ENCODE assay signal across 35 mouse cellular contexts in genomic region chr16:64224336-64224735, GRCm38 (mm10).
"Had no signal": no experiment of that assay in that cellular context is flagged by ENCODE, and none has a peak within 500 bp of the region (broad histone marks: within the 10 kb centered on the region; RNA-seq: fewer than 3 reads in every experiment).

No protein-coding gene starts in this region.

- H3K9ac ChIP-seq: heart, embryonic 12.5 days; heart, embryonic 13.5 days; heart, embryonic 15.5 days; hindbrain, embryonic 12.5 days; hindbrain, embryonic 13.5 days; hindbrain, embryonic 14.5 days; hindbrain, embryonic 15.5 days; intestine, embryonic 15.5 days; kidney, embryonic 15.5 days had no signal

- H3K4me3 ChIP-seq: heart, embryonic 10.5 days; heart, embryonic 12.5 days; heart, embryonic 13.5 days; heart, embryonic 15.5 days; hindbrain, embryonic 10.5 days; hindbrain, embryonic 12.5 days; hindbrain, embryonic 13.5 days; hindbrain, embryonic 15.5 days; intestine, embryonic 15.5 days; kidney, embryonic 15.5 days; layer of hippocampus, adult 2 months had no signal

- DNase-seq: heart, postnatal 10 days; heart, postnatal 14 days; heart, postnatal 36 days; heart, postnatal 4 days; kidney, adult 11 months; kidney, adult 18-20 months; kidney, adult 2 months; kidney, adult 8-10 months; kidney, adult 9 months; kidney, postnatal 10 days; kidney, postnatal 14 days; kidney, postnatal 25 days; kidney, postnatal 36 days; kidney, postnatal 4 days; layer of hippocampus, adult 9-11 months; layer of hippocampus, postnatal 36 days had no signal

- H3K4me1 ChIP-seq: heart, embryonic 10.5 days; heart, embryonic 12.5 days; heart, embryonic 13.5 days; heart, embryonic 15.5 days; hindbrain, embryonic 10.5 days; hindbrain, embryonic 12.5 days; hindbrain, embryonic 13.5 days; hindbrain, embryonic 15.5 days; intestine, embryonic 15.5 days; kidney, embryonic 15.5 days had no signal

- H3K4me2 ChIP-seq: heart, embryonic 11.5 days; heart, embryonic 12.5 days; heart, embryonic 13.5 days; heart, embryonic 15.5 days; hindbrain, embryonic 12.5 days; hindbrain, embryonic 13.5 days; hindbrain, embryonic 14.5 days; hindbrain, embryonic 15.5 days; intestine, embryonic 15.5 days; kidney, embryonic 15.5 days had no signal

- H3K27me3 ChIP-seq: heart, embryonic 12.5 days; heart, embryonic 13.5 days; heart, embryonic 15.5 days; hindbrain, embryonic 12.5 days; hindbrain, embryonic 13.5 days; hindbrain, embryonic 15.5 days; intestine, embryonic 15.5 days; kidney, embryonic 15.5 days had no signal

- H3K9me3 ChIP-seq: heart, embryonic 10.5 days; heart, embryonic 12.5 days; heart, embryonic 13.5 days; heart, embryonic 15.5 days; hindbrain, embryonic 10.5 days; hindbrain, embryonic 12.5 days; hindbrain, embryonic 13.5 days; hindbrain, embryonic 15.5 days; intestine, embryonic 15.5 days; kidney, embryonic 15.5 days had no signal

- H3K27ac ChIP-seq: heart, embryonic 10.5 days; heart, embryonic 13.5 days; heart, embryonic 15.5 days; hindbrain, embryonic 10.5 days; hindbrain, embryonic 12.5 days; hindbrain, embryonic 13.5 days; hindbrain, embryonic 14.5 days; hindbrain, embryonic 15.5 days; hindbrain, postnatal 0 days; intestine, embryonic 15.5 days; kidney, embryonic 15.5 days; kidney, postnatal 0 days; layer of hippocampus, adult 2 months had no signal

- ATAC-seq: hindbrain, embryonic 16.5 days; hindbrain, postnatal 0 days; inflammation-experienced regulatory T-cells, adult 6 months; intestine, embryonic 15.5 days; intestine, embryonic 16.5 days; intestine, postnatal 0 days had no signal

- H3K36me3 ChIP-seq: heart, embryonic 10.5 days; heart, embryonic 12.5 days; heart, embryonic 13.5 days; heart, embryonic 15.5 days; hindbrain, embryonic 10.5 days; hindbrain, embryonic 12.5 days; hindbrain, embryonic 13.5 days; hindbrain, embryonic 15.5 days; intestine, embryonic 15.5 days; kidney, embryonic 15.5 days had no signal
